Mouse (Mus musculus): ENCODE data around the gene Ahsa1. TPM values are rescaled to one million over a fixed set of nuclear protein-coding genes. Genes with fewer than 3 reads are reported as not detected.
"Not testable (repeated sequence)": the region's sequence is repeated elsewhere in the genome, so short reads cannot be mapped to it uniquely, and the experiment has no call there.

Ahsa1 gene
- polyA plus RNA-seq, 1 experiment from 2014 or later = 266 TPM

- H3K36me3 ChIP-seq (replicated peaks; ENCODE audit: control insufficient read depth, insufficient read depth, low read depth, low read length) = peaks cover 9% of the 10 kb centered on the region
- H3K27me3 ChIP-seq (ENCODE audit: control insufficient read depth, insufficient read depth, low read length) = no peaks in the 10 kb centered on the region
- H3K27ac ChIP-seq (replicated peaks; ENCODE audit: low read depth, low read length) = no peak overlapping the region
- no peak overlapping the region for H3K4me3 ChIP-seq (ENCODE audit: low read depth, low read length)
- H3K4me1 ChIP-seq (ENCODE audit: control insufficient read depth, insufficient read depth, low read length) = no peaks in the 10 kb centered on the region
- H3K9ac ChIP-seq (replicated peaks; ENCODE audit: low read length) = no peak overlapping the region
- DNase-seq (ENCODE audit: low spot score) = no peak
- no peak for ATAC-seq (replicated peaks; ENCODE audit: insufficient number of reproducible peaks, low FRiP score, low TSS enrichment, low read depth)
- no peaks in the 10 kb centered on the region for H3K9me3 ChIP-seq (replicated peaks; ENCODE audit: control insufficient read depth, low read length)
- 91% methylated on average over 9 of the region's 9 CpGs for WGBS
- no peak overlapping the region for H3K4me2 ChIP-seq (ENCODE audit: low read depth, low read length)
These were observed 8.9 kb downstream of the Ahsa1 start for GRCm38 (mm10) chr12:87274853-87275831.

GRCm38 (mm10) chr12:87277251-87277650 lies 11.0 kb downstream of the Ahsa1 start:
- not testable (repeated sequence) for H3K4me3 ChIP-seq (ENCODE audit: low read depth, low read length); H3K36me3 ChIP-seq (replicated peaks; ENCODE audit: control insufficient read depth, insufficient read depth, low read depth, low read length); ATAC-seq (replicated peaks; ENCODE audit: insufficient number of reproducible peaks, low FRiP score, low TSS enrichment, low read depth); H3K27me3 ChIP-seq (ENCODE audit: control insufficient read depth, insufficient read depth, low read length); H3K4me1 ChIP-seq (ENCODE audit: control insufficient read depth, insufficient read depth, low read length); H3K27ac ChIP-seq (replicated peaks; ENCODE audit: low read depth, low read length); DNase-seq (ENCODE audit: low spot score); H3K9ac ChIP-seq (replicated peaks; ENCODE audit: low read length); H3K4me2 ChIP-seq (ENCODE audit: low read depth, low read length); H3K9me3 ChIP-seq (replicated peaks; ENCODE audit: control insufficient read depth, low read length)
- 87% methylated on average over 4 of the region's 4 CpGs for WGBS

- WGBS = 21% methylated on average over 6 of the region's 6 CpGs
- no peaks in the 10 kb centered on the region for H3K4me1 ChIP-seq (ENCODE audit: control insufficient read depth, insufficient read depth, low read length)
- H3K4me3 ChIP-seq (ENCODE audit: low read depth, low read length) = no peak overlapping the region
- H3K4me2 ChIP-seq (ENCODE audit: low read depth, low read length) = no peak overlapping the region
- H3K27ac ChIP-seq (replicated peaks; ENCODE audit: low read depth, low read length) = no peak overlapping the region
- H3K36me3 ChIP-seq (replicated peaks; ENCODE audit: control insufficient read depth, insufficient read depth, low read depth, low read length) = no peaks in the 10 kb centered on the region; the same call in 1 of the 2 replicates
- ATAC-seq (replicated peaks; ENCODE audit: insufficient number of reproducible peaks, low FRiP score, low TSS enrichment, low read depth) (no peak), DNase-seq (ENCODE audit: low spot score) (peak; percentile 36)
- no peaks in the 10 kb centered on the region for H3K27me3 ChIP-seq (ENCODE audit: control insufficient read depth, insufficient read depth, low read length)
- no peak overlapping the region for H3K9ac ChIP-seq (replicated peaks; ENCODE audit: low read length)
- H3K9me3 ChIP-seq (replicated peaks; ENCODE audit: control insufficient read depth, low read length) = no peaks in the 10 kb centered on the region
These were observed 11.9 kb downstream of the Ahsa1 start for GRCm38 (mm10) chr12:87278118-87278730.

- no peaks in the 10 kb centered on the region for H3K9me3 ChIP-seq (replicated peaks; ENCODE audit: control insufficient read depth, low read length)
- H3K4me1 ChIP-seq (ENCODE audit: control insufficient read depth, insufficient read depth, low read length) = no peaks in the 10 kb centered on the region
- no peak overlapping the region for H3K4me2 ChIP-seq (ENCODE audit: low read depth, low read length)
- ATAC-seq (replicated peaks; ENCODE audit: insufficient number of reproducible peaks, low FRiP score, low TSS enrichment, low read depth) = no peak; the same call in 1 of the 2 replicates
- H3K4me3 ChIP-seq (ENCODE audit: low read depth, low read length) = no peak overlapping the region
- WGBS = 66% methylated on average over 3 of the region's 3 CpGs
- no peak overlapping the region for H3K9ac ChIP-seq (replicated peaks; ENCODE audit: low read length)
- DNase-seq (ENCODE audit: low spot score) = no peak
- H3K36me3 ChIP-seq (replicated peaks; ENCODE audit: control insufficient read depth, insufficient read depth, low read depth, low read length) = no peaks in the 10 kb centered on the region; the same call in 1 of the 2 replicates
- H3K27me3 ChIP-seq (ENCODE audit: control insufficient read depth, insufficient read depth, low read length) = no peaks in the 10 kb centered on the region
- H3K27ac ChIP-seq (replicated peaks; ENCODE audit: low read depth, low read length) = no peak overlapping the region
These were observed 13.1 kb downstream of the Ahsa1 start for GRCm38 (mm10) chr12:87279350-87279749.

GRCm38 (mm10) chr12:87279879-87280278 lies 13.6 kb downstream of the Ahsa1 start:
- no peaks in the 10 kb centered on the region; the same call in 1 of the 2 replicates for H3K36me3 ChIP-seq (replicated peaks; ENCODE audit: control insufficient read depth, insufficient read depth, low read depth, low read length)
- no peak for DNase-seq (ENCODE audit: low spot score)
- H3K9ac ChIP-seq (replicated peaks; ENCODE audit: low read length) = no peak overlapping the region
- H3K4me3 ChIP-seq (ENCODE audit: low read depth, low read length) = no peak overlapping the region
- 42% methylated on average over 14 of the region's 14 CpGs for WGBS
- no peaks in the 10 kb centered on the region for H3K4me1 ChIP-seq (ENCODE audit: control insufficient read depth, insufficient read depth, low read length)
- H3K9me3 ChIP-seq (replicated peaks; ENCODE audit: control insufficient read depth, low read length) = no peaks in the 10 kb centered on the region
- H3K4me2 ChIP-seq (ENCODE audit: low read depth, low read length) = no peak overlapping the region
- no peak for ATAC-seq (replicated peaks; ENCODE audit: insufficient number of reproducible peaks, low FRiP score, low TSS enrichment, low read depth)
- H3K27ac ChIP-seq (replicated peaks; ENCODE audit: low read depth, low read length) = no peak overlapping the region
- no peaks in the 10 kb centered on the region for H3K27me3 ChIP-seq (ENCODE audit: control insufficient read depth, insufficient read depth, low read length)

- no peaks in the 10 kb centered on the region for H3K9me3 ChIP-seq (replicated peaks; ENCODE audit: control insufficient read depth, low read length)
- H3K4me2 ChIP-seq (ENCODE audit: low read depth, low read length) = no peak overlapping the region
- no peaks in the 10 kb centered on the region for H3K36me3 ChIP-seq (replicated peaks; ENCODE audit: control insufficient read depth, insufficient read depth, low read depth, low read length)
- no peaks in the 10 kb centered on the region for H3K4me1 ChIP-seq (ENCODE audit: control insufficient read depth, insufficient read depth, low read length)
- no peak for DNase-seq (ENCODE audit: low spot score)
- no peak overlapping the region for H3K27ac ChIP-seq (replicated peaks; ENCODE audit: low read depth, low read length)
- ATAC-seq (replicated peaks; ENCODE audit: insufficient number of reproducible peaks, low FRiP score, low TSS enrichment, low read depth) = no peak
- no peak overlapping the region for H3K9ac ChIP-seq (replicated peaks; ENCODE audit: low read length)
- 73% methylated on average over 1 of the region's 1 CpGs for WGBS
- no peaks in the 10 kb centered on the region for H3K27me3 ChIP-seq (ENCODE audit: control insufficient read depth, insufficient read depth, low read length)
- H3K4me3 ChIP-seq (ENCODE audit: low read depth, low read length) = no peak overlapping the region
These were observed 15.5 kb downstream of the Ahsa1 start for GRCm38 (mm10) chr12:87281766-87282165.

- H3K4me1 ChIP-seq (ENCODE audit: control insufficient read depth, insufficient read depth, low read length) = no peaks in the 10 kb centered on the region
- no peaks in the 10 kb centered on the region for H3K36me3 ChIP-seq (replicated peaks; ENCODE audit: control insufficient read depth, insufficient read depth, low read depth, low read length)
- no peak overlapping the region for H3K4me2 ChIP-seq (ENCODE audit: low read depth, low read length)
- no peak for DNase-seq (ENCODE audit: low spot score)
- H3K27me3 ChIP-seq (ENCODE audit: control insufficient read depth, insufficient read depth, low read length) = no peaks in the 10 kb centered on the region
- no peak overlapping the region for H3K27ac ChIP-seq (replicated peaks; ENCODE audit: low read depth, low read length)
- ATAC-seq (replicated peaks; ENCODE audit: insufficient number of reproducible peaks, low FRiP score, low TSS enrichment, low read depth) = no peak
- no peaks in the 10 kb centered on the region for H3K9me3 ChIP-seq (replicated peaks; ENCODE audit: control insufficient read depth, low read length)
- WGBS = 88% methylated on average over 4 of the region's 4 CpGs
- H3K9ac ChIP-seq (replicated peaks; ENCODE audit: low read length) = no peak overlapping the region
- H3K4me3 ChIP-seq (ENCODE audit: low read depth, low read length) = no peak overlapping the region
These were observed 16.5 kb downstream of the Ahsa1 start for GRCm38 (mm10) chr12:87282743-87283142.

- Histone ChIP-seq H3K9ac (replicated peaks; ENCODE audit: low read length) (no peak overlapping the region), H3K36me3 (replicated peaks; ENCODE audit: control insufficient read depth, insufficient read depth, low read depth, low read length) (no peaks in the 10 kb centered on the region), H3K27ac (replicated peaks; ENCODE audit: low read depth, low read length) (no peak overlapping the region), H3K4me1 (ENCODE audit: control insufficient read depth, insufficient read depth, low read length) (no peaks in the 10 kb centered on the region), H3K27me3 (ENCODE audit: control insufficient read depth, insufficient read depth, low read length) (no peaks in the 10 kb centered on the region), H3K9me3 (replicated peaks; ENCODE audit: control insufficient read depth, low read length) (no peaks in the 10 kb centered on the region), H3K4me3 (ENCODE audit: low read depth, low read length) (no peak overlapping the region), H3K4me2 (ENCODE audit: low read depth, low read length) (no peak overlapping the region)
- WGBS = 58% methylated on average over 7 of the region's 7 CpGs
- no peak for ATAC-seq (replicated peaks; ENCODE audit: insufficient number of reproducible peaks, low FRiP score, low TSS enrichment, low read depth)
- DNase-seq (ENCODE audit: low spot score) = no peak
These were observed 17.4 kb downstream of the Ahsa1 start for GRCm38 (mm10) chr12:87283706-87284105.
